Mouse (Mus musculus): ENCODE measurements at regions not wholly inside any gene's neighbourhood (a gene's known extent, or its start where the extent isn't known, plus 50 kb on each side); places are given as distances from the start of the nearest gene placed in this dataset.

- no peak for DNase-seq
Observed at GRCm38 (mm10) chr1:119255386-119256096, 166.5 kb downstream of the Inhbb start.

- DNase-seq, result no peak
Observed at GRCm38 (mm10) chr1:119254928-119255327, 167.1 kb downstream of the Inhbb start.

- no peak for DNase-seq
Observed at GRCm38 (mm10) chr1:119253371-119253851, 168.6 kb downstream of the Inhbb start.

- no peak for DNase-seq
Observed at GRCm38 (mm10) chr1:119252403-119252802, 169.6 kb downstream of the Inhbb start.

GRCm38 (mm10) chr1:119251741-119252140 is 170.3 kb downstream of the Inhbb start:
- DNase-seq, result no peak

GRCm38 (mm10) chr1:119248776-119249495 is 173.1 kb downstream of the Inhbb start:
- peak; percentile 41 to 42 for DNase-seq

- no peak for DNase-seq
Observed at GRCm38 (mm10) chr1:119247117-119247516, 174.9 kb downstream of the Inhbb start.

GRCm38 (mm10) chr1:119238463-119238862 is 183.6 kb downstream of the Inhbb start:
- DNase-seq, result peak; percentile 22 to 25

- DNase-seq, result no peak
Observed at GRCm38 (mm10) chr1:119236787-119237186, 183.4 kb upstream of the Gli2 start.

- DNase-seq, result no peak
Observed at GRCm38 (mm10) chr1:119234449-119234848, 181.0 kb upstream of the Gli2 start.

GRCm38 (mm10) chr1:119226996-119227395 is 173.6 kb upstream of the Gli2 start:
- DNase-seq, result no peak

- DNase-seq, result peak; percentile 51 to 52
Observed at GRCm38 (mm10) chr1:119223876-119224275, 170.5 kb upstream of the Gli2 start.

- DNase-seq, result no peak
Observed at GRCm38 (mm10) chr1:119221901-119222300, 168.5 kb upstream of the Gli2 start.

GRCm38 (mm10) chr1:119221012-119221411 is 167.6 kb upstream of the Gli2 start:
- no peak for DNase-seq

- no peak for DNase-seq
Observed at GRCm38 (mm10) chr1:119219817-119220216, 166.4 kb upstream of the Gli2 start.

- DNase-seq, result no peak
Observed at GRCm38 (mm10) chr1:119217387-119217786, 164.0 kb upstream of the Gli2 start.

GRCm38 (mm10) chr1:119209607-119210007 is 156.2 kb upstream of the Gli2 start:
- no peak for DNase-seq

- DNase-seq, result no peak
Observed at GRCm38 (mm10) chr1:119202456-119202855, 149.0 kb upstream of the Gli2 start.

GRCm38 (mm10) chr1:119197415-119197700 is 143.9 kb upstream of the Gli2 start:
- DNase-seq, result no peak

GRCm38 (mm10) chr1:119196674-119197414 is 143.4 kb upstream of the Gli2 start:
- no peak for DNase-seq

- no peak for DNase-seq
Observed at GRCm38 (mm10) chr1:119194533-119194932, 141.1 kb upstream of the Gli2 start.

GRCm38 (mm10) chr1:119191177-119191576 is 137.8 kb upstream of the Gli2 start:
- DNase-seq, result no peak

GRCm38 (mm10) chr1:119189461-119190066 is 136.1 kb upstream of the Gli2 start:
- DNase-seq, result peak in 1 of 2 experiments; percentile 9

All from cerebellum, postnatal 36 days (tissue).